Mouse (Mus musculus) lung, postnatal 0 days (tissue): ENCODE measurements around the gene Samd4b. TPM values are rescaled to one million over a fixed set of nuclear protein-coding genes. Genes with fewer than 3 reads are reported as not detected.

Experiments used
- ATAC-seq: fragments of 200-750 bp; cut with Nextera tagmentation; 2 replicates; pipeline ENCODE4 v1.8.0; 2017; ENCODE audit warnings: moderate library complexity
- DNase-seq: peaks from one replicate; pipeline ENCODE4 v3.0.0-alpha.2; 2016; ENCODE audit warnings: low spot score
- H3K27ac ChIP-seq: fragments of 300-500 bp; sonication (generic); 2 replicates; pipeline ENCODE4 v1.5.1; 2014; ENCODE audit warnings: antibody characterized with exemption, mild to moderate bottlenecking, low read length, mixed read lengths
- H3K27me3 ChIP-seq: fragments of 300-500 bp; sonication (generic); replicated peaks from 2 replicates; pipeline ENCODE4 v1.6.1; 2014; ENCODE audit warnings: low read length, mixed read lengths; ENCODE audit not compliant: insufficient read depth
- H3K36me3 ChIP-seq: fragments of 300-500 bp; sonication (generic); 2 replicates; pipeline ENCODE4 v1.6.1; 2014; ENCODE audit warnings: low read length, mixed read lengths; ENCODE audit not compliant: insufficient read depth
- H3K4me1 ChIP-seq: fragments of 300-500 bp; sonication (generic); 2 replicates; pipeline ENCODE4 v1.6.1; 2014; ENCODE audit warnings: antibody characterized with exemption, low read depth, low read length, mixed read lengths; ENCODE audit not compliant: insufficient read depth
- H3K4me2 ChIP-seq: fragments of 300-500 bp; sonication (generic); replicated peaks from 2 replicates; pipeline ENCODE4 v1.6.1; 2014; ENCODE audit warnings: low read depth, mild to moderate bottlenecking, low read length, moderate library complexity, mixed read lengths
- H3K4me3 ChIP-seq: fragments of 300-500 bp; sonication (generic); 2 replicates; pipeline ENCODE4 v1.5.1; 2014; ENCODE audit warnings: low read depth, low read length
- H3K9ac ChIP-seq: fragments of 300-500 bp; sonication (generic); replicated peaks from 2 replicates; pipeline ENCODE4 v1.6.1; 2014; ENCODE audit warnings: low read depth, mild to moderate bottlenecking
- H3K9me3 ChIP-seq: fragments of 300-500 bp; sonication (generic); 2 replicates; pipeline ENCODE4 v1.6.1; 2016; ENCODE audit warnings: low read length, mixed read lengths
- CTCF ChIP-seq: IDR thresholded peaks from 2 replicates; pipeline ENCODE4 v1.5.1; 2016; ENCODE audit warnings: antibody characterized with exemption, mild to moderate bottlenecking
- EP300 ChIP-seq: IDR thresholded peaks from 2 replicates; pipeline ENCODE4 v1.6.1; 2016; ENCODE audit warnings: antibody characterized with exemption, mild to moderate bottlenecking, control low read depth
- WGBS: fragments of 180-500 bp; shearing (Covaris S2); extraction: QIAGEN DNeasy Blood & Tissue Kit; methylation state at CpG from one replicate; pipeline ENCODE4 v1.1.7; 2014; 5-methylcytosine and 5-hydroxymethylcytosine counted together
- polyA plus RNA-seq: library from polyadenylated mRNA; unstranded; fragments of >200 nt; fragmentation: Nextera tagmentation; extraction: Ambion mirVana; gene quantifications from 2 replicates; pipeline ENCODE4 v1.2.1, GENCODE M21; 2015

Gene Samd4b
- 12.9 and 13.4 TPM in 2 replicates for polyA plus RNA-seq

- Histone ChIP-seq H3K27me3 (no peaks in the 10 kb centered on the region), H3K9me3 (no peaks in the 10 kb centered on the region), H3K4me2 (peak within 1 kb of the TSS; percentile 77), H3K4me3 (peak within 1 kb of the TSS; percentile 73), H3K9ac (peak within 1 kb of the TSS; percentile 44), H3K36me3 (no peaks in the 10 kb centered on the region), H3K4me1 (peaks cover 20% of the 10 kb centered on the region), H3K27ac (peak within 1 kb of the TSS; percentile 88)
- peak; percentile 60 for TF ChIP-seq CTCF
- no peak for TF ChIP-seq EP300
- DNase-seq (peak; percentile 99), ATAC-seq (peak; percentile 93)
- under 1% methylated on average over 64 of the region's 66 CpGs for WGBS
These were observed at the start of gene Samd4b, which contains the start of gene Pak4 for GRCm38 (mm10) chr7:28597642-28598446. Gene Samd4b, minus strand, starts transcription at chr7:28598144. Gene Pak4, minus strand, starts transcription at chr7:28598185.

- Histone ChIP-seq H3K36me3 (no peaks in the 10 kb centered on the region), H3K9me3 (no peaks in the 10 kb centered on the region), H3K27ac (no peak overlapping the region), H3K27me3 (no peaks in the 10 kb centered on the region), H3K4me3 (no peak overlapping the region), H3K9ac (no peak overlapping the region), H3K4me1 (no peaks in the 10 kb centered on the region), H3K4me2 (no peak overlapping the region)
- WGBS: 41% methylated on average over 7 of the region's 7 CpGs
- ATAC-seq (no peak), DNase-seq (peak; percentile 11)
- TF ChIP-seq CTCF: peak; percentile 33; the same call in 1 of the 2 replicates
- TF ChIP-seq EP300: no peak
These were observed 49.1 kb upstream of the Samd4b start for GRCm38 (mm10) chr7:28647016-28647415.

- no peak for TF ChIP-seq CTCF
- TF ChIP-seq EP300: no peak
These were observed 48.1 kb upstream of the Samd4b start for GRCm38 (mm10) chr7:28645947-28646475.

GRCm38 (mm10) chr7:28645366-28645765 lies 47.4 kb upstream of the Samd4b start:
- no peak for TF ChIP-seq CTCF
- no peak for TF ChIP-seq EP300
- Histone ChIP-seq H3K4me1 (no peaks in the 10 kb centered on the region), H3K36me3 (no peaks in the 10 kb centered on the region), H3K27ac (no peak overlapping the region), H3K27me3 (no peaks in the 10 kb centered on the region), H3K9ac (no peak overlapping the region), H3K4me2 (no peak overlapping the region), H3K4me3 (no peak overlapping the region), H3K9me3 (no peaks in the 10 kb centered on the region)
- WGBS: 78% methylated on average over 6 of the region's 6 CpGs
- DNase-seq (no peak), ATAC-seq (no peak)

More at GRCm38 (mm10) chr7:28645947-28646475, 48.1 kb upstream of the Samd4b start:
- H3K27me3 ChIP-seq: no peaks in the 10 kb centered on the region
- H3K9me3 ChIP-seq: no peaks in the 10 kb centered on the region
- H3K27ac ChIP-seq: no peak overlapping the region
- DNase-seq (no peak), ATAC-seq (no peak)
- 86% methylated on average over 2 of the region's 2 CpGs for WGBS
- H3K4me2 ChIP-seq: no peak overlapping the region
- H3K36me3 ChIP-seq: no peaks in the 10 kb centered on the region
- no peaks in the 10 kb centered on the region for H3K4me1 ChIP-seq
- no peak overlapping the region for H3K9ac ChIP-seq
- H3K4me3 ChIP-seq: no peak overlapping the region

GRCm38 (mm10) chr7:28641546-28641945 lies 43.6 kb upstream of the Samd4b start:
- DNase-seq (peak; percentile 36), ATAC-seq (no peak)

GRCm38 (mm10) chr7:28637511-28637910 lies 39.6 kb upstream of the Samd4b start:
- ATAC-seq (no peak), DNase-seq (no peak)
- Histone ChIP-seq H3K4me1 (no peaks in the 10 kb centered on the region), H3K9me3 (no peaks in the 10 kb centered on the region), H3K4me2 (no peak overlapping the region), H3K4me3 (no peak overlapping the region), H3K36me3 (no peaks in the 10 kb centered on the region), H3K9ac (no peak overlapping the region), H3K27ac (no peak overlapping the region), H3K27me3 (no peaks in the 10 kb centered on the region)
- WGBS: 4% methylated on average over 8 of the region's 8 CpGs
- TF ChIP-seq CTCF (no peak), EP300 (no peak)

More at GRCm38 (mm10) chr7:28641546-28641945, 43.6 kb upstream of the Samd4b start:
- H3K27me3 ChIP-seq: no peaks in the 10 kb centered on the region
- no peak overlapping the region for H3K27ac ChIP-seq
- no peaks in the 10 kb centered on the region for H3K9me3 ChIP-seq
- H3K4me2 ChIP-seq: no peak overlapping the region
- WGBS: 24% methylated on average over 8 of the region's 8 CpGs
- H3K4me3 ChIP-seq: no peak overlapping the region
- no peak overlapping the region for H3K9ac ChIP-seq
- H3K36me3 ChIP-seq: no peaks in the 10 kb centered on the region
- TF ChIP-seq CTCF (no peak), EP300 (no peak)
- no peaks in the 10 kb centered on the region for H3K4me1 ChIP-seq
